Mouse (Mus musculus) megakaryocyte, embryonic 14.5 days (primary cell): ENCODE data around the gene 2510039O18Rik.

Experiments
- FLI1 ChIP-seq: IDR thresholded peaks from 2 replicates; pipeline ENCODE4 v1.6.1; 2012; ENCODE audit warnings: low read length, inconsistent platforms, mixed read lengths
- GATA1 ChIP-seq: IDR thresholded peaks from 3 replicates; pipeline ENCODE4 v1.6.1; 2012; ENCODE audit warnings: mixed read lengths, low read length, inconsistent platforms, borderline replicate concordance

DNA sequence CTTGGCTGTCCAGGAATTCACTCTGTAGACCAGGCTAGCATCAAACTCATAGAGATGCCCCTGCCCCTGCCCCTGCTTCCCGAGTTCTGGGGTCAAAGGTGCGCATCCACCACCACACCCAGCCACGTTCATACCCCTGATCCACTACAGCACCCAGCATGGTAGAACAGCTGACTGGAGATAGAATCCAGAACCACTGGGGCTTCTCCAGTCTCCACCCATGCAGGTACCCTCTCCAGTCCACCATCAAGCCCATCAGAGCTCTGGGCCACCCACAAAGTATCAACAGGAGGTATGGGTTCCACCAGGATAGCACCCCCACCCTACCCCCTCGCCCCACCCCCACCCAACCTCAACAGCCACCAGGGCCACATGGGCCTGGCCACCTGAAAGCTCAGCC, 6.1 kb upstream of the 2510039O18Rik start:
- TF ChIP-seq GATA1: no peak
- no peak for TF ChIP-seq FLI1
